Mouse (Mus musculus) neural tube, embryonic 14.5 days (tissue): Measurements from ENCODE around the gene Chrna5. TPM values are rescaled to one million over a fixed set of nuclear protein-coding genes. Genes with fewer than 3 reads are reported as not detected.

Experiments
- polyA plus RNA-seq: library from polyadenylated mRNA; unstranded; fragments of >200 nt; fragmentation: Nextera tagmentation; extraction: Ambion mirVana; gene quantifications from 2 replicates; pipeline ENCODE4 v1.2.1, GENCODE M21; 2014

Gene Chrna5
- polyA plus RNA-seq, 1 experiment from 2014 or later = 5.1 TPM

Other genes with a start within 250 kb of the Chrna5 start
- gene Wdr61, start 246.4 kb upstream of the Chrna5 start, polyA plus RNA-seq = 76.3 and 91.0 TPM in 2 replicates
- 589 and 733 TPM in 2 replicates for gene Crabp1, start 216.1 kb upstream of the Chrna5 start, polyA plus RNA-seq
- 51.1 and 64.0 TPM in 2 replicates for gene Ireb2, start 117.1 kb upstream of the Chrna5 start, polyA plus RNA-seq
- gene Hykk, start 63.6 kb upstream of the Chrna5 start, polyA plus RNA-seq = 2.3 and 2.8 TPM in 2 replicates
- 272 and 275 TPM in 2 replicates for gene Psma4, start 30.1 kb upstream of the Chrna5 start, polyA plus RNA-seq
- 0.73 and 1.4 TPM in 2 replicates for gene AY074887, start 29.9 kb upstream of the Chrna5 start, polyA plus RNA-seq
- gene Chrna3, start 45.7 kb downstream of the Chrna5 start, polyA plus RNA-seq = 24.8 and 26.8 TPM in 2 replicates
- 1.4 and 1.5 TPM in 2 replicates for gene Chrnb4, start 67.9 kb downstream of the Chrna5 start, polyA plus RNA-seq
- 57.1 and 57.7 TPM in 2 replicates for gene Ube2q2, start 168.0 kb downstream of the Chrna5 start, polyA plus RNA-seq
- 85.6 and 88.4 TPM in 2 replicates for gene Fbxo22, start 228.0 kb downstream of the Chrna5 start, polyA plus RNA-seq